Mouse (Mus musculus): Measurements from ENCODE around the gene Dok3.

Dok3 gene

DNA sequence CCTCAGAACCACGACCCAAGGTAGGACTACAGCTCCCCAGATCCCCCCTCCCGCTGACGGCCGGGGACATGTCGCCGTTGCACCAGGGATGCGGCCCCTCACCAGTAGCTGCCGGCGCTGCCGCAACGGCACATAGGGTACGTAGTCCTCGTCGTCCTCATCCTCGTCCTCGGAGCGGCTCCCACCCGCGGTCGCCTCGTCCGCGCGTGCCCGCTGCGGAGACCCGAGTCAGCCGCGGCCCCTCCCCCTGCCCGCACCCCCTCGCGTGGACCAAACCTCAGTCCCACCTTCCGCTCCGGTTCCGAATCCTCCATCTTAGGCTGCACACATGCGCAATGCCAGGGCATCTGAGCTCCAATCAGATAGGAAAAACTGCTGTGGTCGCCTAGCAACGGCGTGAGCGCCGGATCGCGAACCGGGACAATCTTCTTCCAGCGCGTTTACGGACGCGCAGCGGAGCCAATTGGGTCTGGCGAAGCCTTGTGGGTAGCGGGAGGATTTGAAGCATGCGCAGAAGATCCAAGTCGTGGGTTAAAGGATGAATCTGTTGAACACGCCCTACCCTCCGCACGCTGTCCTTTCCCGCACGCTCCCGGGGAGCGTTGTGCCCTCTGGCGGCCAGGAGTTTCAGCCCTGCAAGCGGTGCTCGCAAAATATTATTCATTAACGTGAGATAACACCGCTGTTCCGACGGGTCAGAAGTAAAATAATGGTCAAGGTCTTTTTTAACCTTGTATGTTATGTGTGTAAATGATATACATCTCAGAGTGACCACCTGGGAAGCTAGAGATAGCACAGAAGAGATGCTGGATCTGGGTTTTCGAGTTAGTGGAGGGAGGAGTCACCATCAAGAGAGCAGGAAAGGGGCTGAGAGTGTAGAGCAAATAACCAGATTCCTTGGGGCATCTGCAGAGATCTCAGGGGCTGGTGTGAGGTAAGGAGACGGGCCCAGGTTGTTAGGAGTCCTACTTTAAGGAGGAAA lies 7.4 kb upstream of the Dok3 start, which contains the start of gene Ddx41:
TSS of gene Ddx41 (minus strand) at position 465 of the 982 bp plus-strand sequence.
- peak; percentile 98 for DNase-seq

DNA sequence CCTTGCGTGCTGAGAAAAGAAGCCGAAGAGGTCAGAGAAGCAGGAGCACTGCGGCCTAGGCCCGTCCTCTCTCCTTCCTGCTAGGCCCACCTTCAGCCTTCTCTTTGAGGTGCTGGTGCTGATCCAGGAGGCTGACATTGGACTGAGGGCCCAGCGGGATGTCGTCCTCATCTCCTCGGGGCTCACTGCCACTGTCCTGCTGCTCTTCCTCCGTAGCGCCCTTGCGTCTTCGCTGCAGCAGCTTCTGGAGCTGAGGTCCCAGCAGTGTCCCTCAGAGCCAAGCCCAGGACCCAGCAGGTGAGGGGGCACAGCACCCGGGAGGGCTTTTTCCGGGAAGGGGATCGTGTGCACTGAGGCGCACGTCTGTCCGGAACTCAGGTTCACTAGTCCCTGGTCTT lies 6.7 kb upstream of the Dok3 start:
- no peak for DNase-seq

DNA sequence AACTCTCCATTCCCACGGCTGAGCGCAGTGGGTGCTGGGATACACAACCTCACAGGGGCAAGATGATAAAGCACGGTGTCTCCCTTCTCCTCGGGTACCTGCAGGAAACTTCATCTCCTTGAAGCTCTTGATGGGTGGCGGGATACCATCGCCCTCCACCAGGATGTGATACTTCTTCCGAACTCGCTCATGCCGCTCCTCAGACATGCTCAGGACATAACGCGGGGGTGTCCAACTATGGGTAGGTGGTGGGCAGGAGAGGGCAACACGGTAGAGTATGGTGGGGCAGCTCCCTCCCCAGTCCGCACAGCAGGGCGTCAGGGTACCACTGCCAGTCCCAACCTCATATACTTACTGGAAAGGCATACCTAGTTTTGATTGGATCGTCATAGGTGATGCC lies 6.1 kb upstream of the Dok3 start:
- no peak for DNase-seq

DNA sequence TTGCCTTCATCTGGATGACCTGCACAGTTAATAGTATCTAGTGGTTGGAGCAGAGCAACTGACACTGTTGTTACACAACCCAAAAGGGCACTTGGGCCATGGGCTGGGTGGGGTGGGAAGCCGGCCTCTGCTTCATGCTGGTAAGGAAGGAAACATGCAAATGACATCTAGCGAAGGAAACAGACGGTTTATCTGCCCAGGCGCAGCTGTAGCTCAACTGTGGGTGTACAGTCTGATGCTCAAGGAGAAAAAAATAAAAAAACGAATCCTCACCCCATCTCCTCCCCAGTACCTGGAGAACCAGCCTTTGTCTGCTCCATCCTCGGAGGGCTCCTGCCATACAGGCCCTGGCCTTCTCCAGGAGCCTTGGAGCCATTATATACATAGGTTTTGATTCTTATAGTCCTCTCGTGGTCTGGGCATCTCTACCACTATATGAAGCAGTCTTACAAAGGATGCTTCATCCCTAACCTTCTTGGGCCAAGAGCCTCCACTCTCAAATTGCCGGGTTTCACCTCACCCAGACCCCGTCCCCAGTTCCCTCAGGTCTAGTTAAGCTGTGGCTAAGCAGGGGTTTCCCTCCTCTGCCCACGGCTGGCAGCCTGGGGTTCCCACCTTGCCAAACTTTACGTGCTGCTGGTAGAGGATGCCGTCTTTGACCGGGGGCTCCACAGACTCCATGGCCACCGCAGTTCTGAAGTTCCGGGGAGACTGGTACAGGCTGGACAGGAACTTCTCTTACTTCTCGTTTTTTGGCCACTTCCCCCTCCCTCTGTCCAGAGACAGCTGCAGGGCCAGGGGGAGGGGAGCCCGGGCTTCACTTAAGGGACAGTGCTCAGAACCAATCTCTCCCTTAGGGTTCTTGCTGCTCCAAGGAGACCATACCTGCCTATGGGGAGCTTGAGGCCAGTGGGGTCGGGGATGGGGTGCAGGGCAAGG lies 993 bp downstream of the Dok3 start:
- DNase-seq = no peak

DNA sequence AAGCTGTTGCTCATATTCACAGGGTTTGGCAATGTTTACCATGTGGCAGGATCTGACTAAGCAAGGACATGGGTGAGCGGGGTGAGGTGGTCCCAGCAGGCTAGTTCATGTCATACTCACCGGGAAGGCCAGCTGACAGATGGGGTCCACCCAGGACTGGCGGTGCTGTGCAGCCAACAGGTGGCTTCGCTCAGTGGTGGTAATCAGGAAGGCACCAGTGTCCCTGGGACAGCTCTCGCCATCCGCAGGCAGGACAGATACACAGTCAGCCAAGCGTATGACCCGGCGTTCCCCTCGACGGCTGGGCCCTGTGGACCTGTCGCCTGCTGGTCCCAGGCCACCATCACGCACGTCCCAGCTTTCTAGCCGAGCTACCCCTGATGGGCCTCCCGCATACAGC lies 1.9 kb downstream of the Dok3 start:
- DNase-seq = no peak

DNA sequence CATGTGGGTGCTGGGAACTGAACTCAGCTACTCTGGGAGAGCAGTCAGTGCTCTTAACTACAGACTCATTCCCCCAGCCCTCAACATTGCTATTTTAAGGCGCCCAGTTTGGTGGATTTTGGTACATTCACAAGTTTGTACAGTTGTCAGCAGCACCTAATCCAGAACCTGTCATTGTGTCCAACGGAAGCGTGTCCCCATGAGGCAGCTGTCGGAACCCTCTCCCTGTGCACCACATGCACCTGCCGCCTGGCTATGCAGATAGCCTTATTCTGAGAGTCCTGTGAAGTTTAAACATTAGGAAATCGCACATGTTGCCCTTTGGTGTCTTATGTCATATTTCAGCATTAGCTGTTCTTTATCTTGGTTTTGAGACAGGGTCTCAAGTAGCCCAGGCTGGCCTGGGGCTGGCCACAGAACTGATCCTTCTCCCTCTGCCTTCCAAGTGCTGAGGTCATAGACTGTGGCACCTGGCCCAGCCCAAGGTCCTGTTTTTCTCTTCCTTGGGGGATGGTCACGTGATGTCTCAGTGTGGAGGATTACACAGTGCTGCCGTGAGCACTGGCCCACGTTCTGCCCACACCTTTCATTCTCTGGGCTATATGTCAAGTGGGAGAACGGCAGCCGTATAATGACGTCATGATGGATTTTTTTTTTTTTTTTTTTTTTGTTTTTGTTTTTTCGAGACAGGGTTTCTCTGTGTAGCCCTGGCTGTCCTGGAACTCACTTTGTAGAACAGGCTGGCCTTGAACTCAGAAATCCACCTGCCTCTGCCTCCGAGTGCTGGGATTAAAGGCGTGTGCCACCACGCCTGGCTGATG lies 3.2 kb downstream of the Dok3 start:
- no peak for DNase-seq

DNA sequence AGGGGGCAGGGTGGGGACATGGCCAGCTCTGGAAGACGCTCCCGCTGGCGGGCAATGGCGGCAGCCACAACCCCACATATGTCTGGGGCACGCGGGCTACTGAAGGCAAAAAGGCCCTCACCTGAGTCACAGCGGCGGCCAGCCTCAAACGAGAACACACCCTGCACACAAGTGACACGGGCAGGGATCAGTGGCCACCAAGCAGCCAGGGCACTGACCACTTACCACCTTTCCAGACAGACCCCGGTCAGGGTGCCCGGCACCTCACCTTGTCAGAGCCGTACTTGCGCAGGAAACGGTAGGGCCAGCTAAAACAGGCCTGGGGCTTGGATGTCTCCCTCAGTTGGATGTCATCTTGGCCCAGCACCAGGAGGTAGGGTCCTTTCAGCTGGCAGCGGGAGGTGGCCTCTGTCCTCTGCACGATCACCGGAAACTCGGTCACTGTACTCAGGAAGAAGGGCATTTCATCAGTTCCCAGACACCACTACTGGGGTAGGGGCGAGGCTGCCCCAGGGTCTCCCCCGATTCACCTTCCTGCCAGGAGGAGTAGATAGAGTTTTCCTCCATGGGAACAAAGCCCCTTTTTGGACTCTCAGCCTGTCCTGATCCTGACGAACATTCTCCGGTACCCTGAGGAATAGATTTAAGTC lies 5.0 kb downstream of the Dok3 start:
- DNase-seq = no peak

DNA sequence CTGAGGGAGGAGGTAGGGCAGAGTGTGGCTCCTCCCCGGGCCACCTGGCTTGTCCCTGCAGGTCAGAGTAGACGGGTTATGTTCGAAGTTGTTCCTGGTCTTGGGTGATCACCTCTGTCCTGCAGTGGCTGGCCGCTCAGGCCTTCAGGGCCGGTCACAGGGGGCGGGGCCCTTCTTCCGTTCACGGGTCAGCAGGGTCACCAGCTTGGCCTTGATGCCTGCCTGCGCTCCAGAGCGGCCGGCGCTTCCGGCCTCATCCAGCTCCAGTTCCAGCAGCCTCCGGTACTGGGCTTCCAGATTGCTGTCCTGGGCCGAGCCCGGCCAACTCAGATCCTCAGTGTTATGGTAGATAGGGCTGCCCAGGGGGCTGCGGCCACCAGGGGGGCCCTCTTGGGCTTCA lies 5.8 kb downstream of the Dok3 start:
- DNase-seq = no peak

DNA sequence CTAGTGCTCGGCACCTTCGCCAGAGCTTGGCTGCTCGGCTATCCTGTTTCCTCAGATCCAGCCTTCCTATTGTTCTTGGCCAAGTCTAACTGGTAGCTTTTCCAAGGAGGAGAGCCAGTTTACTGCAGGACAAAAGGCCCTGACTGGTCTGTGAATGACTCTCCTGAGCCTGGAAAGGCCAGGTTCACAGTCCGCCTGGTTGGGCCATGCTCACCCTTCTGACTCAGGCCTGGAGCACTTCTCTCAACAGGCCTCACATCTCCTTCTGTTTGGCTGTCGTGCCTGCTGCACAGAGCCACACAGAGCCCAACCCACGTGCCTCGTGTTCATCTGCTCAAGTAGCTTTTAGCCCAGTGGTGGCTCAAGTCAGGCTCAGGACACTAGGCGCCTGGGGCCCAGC lies 6.4 kb downstream of the Dok3 start:
- DNase-seq = no peak

DNA sequence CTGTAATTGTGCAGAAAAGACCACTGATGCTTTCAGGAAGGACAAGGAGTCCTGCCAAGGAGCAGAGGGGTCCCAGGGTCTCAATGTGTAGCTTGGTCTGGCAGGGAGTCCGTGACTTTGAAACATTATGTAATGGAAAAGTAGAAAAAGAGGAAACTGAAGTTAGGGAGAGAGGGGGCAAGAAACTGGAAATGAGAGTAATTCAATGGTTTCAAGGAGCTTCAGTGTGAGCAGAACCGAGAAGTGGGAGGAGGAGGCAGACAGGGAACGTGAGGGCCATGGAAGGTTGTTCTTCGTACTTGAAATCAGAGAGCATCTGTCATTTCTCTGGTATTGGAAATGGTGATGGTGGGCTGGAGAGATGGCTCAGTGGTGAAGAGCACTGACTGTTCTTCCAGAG lies 9.5 kb downstream of the Dok3 start:
- DNase-seq = no peak

DNA sequence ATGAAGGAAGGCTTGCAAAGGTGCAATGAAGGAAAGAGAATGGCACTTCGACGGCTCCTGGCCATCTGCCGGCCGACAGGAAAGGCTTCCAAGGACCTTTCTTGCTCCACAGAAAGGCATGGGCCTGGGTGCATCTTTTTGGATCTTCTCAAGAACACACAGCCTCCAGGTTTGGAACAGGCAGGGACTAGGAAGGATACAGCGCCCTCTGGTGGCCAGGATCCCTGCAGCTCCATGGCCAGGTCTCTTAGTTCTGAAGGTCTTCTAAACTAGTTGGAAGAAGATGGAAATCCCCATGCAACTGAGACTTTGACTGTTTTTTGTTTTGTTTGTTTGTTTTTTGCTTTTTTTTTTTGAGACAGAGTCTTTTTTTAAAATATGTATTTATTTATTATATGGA lies 12.1 kb downstream of the Dok3 start:
- DNase-seq = peak; percentile 94

DNA sequence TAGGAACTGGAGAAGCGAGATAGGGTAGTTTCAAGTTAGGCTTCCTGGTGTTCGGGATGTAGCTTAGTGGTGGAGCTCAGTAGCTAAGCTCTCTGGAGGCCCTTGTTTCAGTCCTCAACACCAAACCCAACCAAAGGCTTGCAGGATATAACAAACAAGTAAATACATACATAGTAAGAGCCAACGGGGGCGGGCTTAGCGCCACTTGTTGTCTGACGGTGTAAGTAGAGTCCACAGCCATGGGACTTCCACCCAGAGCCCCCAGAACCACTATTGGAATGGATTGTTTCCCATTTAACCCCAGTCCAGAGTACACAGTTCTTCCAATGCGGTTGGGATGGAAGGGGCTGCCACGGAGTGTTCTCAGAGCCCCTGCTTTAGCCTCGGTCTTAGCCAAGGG lies 15.3 kb downstream of the Dok3 start:
- DNase-seq = no peak

DNA sequence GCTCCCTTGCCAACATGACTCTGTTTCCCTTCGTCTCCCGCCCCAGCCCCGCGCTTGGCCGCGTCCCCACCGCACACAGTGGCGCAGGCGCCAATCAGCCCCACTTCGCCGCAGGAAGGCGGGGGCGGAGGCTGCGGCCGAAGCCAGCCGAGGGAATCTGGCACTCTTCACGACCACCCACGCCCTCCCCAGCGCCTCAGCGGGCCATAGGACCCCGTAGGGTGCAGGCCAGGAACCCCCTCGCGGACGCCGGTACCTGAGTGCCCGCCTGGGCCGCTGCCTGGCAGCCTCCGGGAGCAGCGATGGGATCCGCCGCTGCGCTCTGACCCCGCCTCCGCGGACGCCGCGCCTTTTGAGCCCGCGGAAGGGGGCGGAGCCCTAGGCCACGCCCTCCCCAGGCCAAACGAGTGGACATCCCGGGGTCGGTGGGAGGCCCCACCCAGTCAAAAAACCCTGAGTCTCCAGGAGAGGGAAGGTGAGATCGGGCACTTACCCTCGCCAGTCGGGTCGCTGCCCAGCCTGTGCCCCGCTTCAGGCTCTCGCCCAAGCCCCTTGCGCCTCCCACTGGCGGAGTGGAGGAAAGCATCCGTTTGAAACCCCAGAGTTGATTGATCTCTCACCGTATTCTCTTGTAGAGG lies 15.9 kb downstream of the Dok3 start, which contains the start of gene Pdlim7:
TSS of gene Pdlim7 (minus strand) at position 566 of the 638 bp plus-strand sequence.
- DNase-seq = peak; percentile 90

DNA sequence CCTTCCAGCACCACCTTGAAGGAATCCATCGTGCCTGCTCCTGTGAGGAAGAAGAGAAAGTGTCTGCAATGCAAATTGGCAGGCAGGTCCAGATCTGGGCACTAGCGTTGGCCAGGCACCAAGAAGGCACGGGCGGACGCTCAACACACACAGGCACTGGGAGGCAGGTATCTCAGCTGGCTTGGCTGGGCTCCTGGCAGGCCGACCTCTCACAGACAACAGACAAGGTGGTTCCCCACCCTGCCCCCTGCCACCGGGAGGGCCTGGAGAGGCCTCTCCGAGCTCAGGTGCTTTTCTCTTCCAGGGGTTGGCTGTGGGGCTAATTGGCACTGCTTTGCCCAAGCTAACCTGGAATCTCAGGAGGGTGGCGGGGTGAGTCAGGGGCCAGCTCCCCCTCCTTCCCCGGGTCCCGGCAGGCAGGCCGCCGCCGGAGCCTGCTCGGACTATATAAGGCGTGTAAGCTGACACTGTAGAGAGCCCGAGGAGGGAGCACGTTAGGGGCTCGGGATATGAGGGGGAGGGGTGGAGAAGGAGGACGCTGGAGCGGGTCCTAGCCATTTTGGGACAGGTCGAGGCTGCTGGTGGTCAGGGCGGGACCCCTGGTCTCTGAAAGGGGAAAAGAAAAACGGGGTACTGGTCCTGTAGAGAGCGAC lies 16.6 kb downstream of the Dok3 start:
- DNase-seq = peak; percentile 49

DNA sequence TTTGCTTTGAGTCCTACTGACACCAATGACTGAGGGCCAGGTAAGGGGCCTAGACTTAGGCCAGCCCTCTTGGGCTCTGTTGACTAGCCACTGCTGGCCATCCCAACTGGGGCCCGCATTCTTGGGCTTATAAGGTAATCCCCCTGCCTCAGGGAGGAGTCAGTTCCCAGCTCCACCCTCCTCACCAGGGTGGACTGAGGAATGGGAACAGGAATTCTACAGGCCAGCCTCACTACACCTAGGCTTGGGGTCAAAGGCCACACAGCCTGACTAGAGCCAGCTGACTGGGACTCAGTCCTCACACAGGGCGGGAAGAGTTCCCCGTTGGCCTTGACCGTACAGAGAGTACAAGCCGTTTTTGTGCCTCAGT lies 17.6 kb downstream of the Dok3 start:
- no peak for DNase-seq

DNA sequence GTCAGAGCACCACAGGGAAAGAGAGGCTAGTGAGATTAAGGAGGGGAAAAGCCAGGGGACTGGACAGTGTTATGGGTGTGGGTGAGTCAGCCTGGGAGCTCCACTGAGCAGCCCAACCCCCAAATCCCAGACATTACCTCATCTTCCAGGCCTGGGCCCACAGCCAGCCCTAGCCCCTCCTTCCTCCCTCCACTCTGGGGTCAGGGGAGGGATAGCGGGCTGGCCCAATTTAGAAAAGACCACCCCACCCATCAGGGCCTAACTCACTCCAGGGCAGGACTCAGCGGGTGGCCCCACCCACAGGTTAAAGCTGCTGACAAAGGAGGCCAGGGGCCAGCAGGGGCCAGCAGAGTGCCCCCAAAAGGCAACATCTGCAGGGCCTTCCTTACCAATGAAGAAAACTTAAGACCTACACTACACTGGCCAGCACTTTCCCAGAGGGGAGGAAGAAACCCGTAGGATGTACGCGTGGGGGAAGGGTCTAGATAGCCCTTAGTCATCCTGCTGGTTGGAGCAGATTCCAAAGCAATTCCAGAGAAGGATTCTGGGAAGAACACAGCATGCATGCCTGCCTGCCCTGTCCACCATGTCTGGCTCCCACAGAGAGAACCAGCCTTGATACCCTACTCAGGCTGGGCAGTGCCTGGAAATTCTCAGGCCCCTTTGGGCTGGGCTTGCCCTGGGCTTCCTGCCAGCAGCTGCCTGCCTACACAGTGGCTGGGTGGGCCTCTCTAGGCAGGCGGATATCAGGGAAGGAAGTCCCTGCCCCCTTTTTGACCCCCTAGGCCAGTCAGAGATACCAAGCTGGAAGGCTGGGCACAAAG lies 18.2 kb downstream of the Dok3 start:
- DNase-seq = peak; percentile 89

DNA sequence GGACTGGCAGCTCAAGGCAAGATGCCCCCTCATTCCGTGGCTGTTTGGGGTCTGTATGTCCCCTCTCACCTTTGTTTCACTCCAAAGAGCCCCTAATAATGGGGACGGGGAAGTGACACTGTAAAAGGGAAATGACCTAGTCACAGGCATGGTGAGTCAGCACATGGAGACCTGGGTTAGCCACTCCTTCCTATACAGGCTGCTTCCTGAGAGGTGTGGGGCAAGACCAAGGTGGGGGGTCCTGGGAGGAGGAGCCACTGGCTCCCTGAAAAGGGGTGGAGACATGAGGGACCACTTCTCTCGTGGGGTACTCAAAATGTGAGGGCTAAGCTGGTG lies 18.8 kb downstream of the Dok3 start:
- DNase-seq = no peak

DNA sequence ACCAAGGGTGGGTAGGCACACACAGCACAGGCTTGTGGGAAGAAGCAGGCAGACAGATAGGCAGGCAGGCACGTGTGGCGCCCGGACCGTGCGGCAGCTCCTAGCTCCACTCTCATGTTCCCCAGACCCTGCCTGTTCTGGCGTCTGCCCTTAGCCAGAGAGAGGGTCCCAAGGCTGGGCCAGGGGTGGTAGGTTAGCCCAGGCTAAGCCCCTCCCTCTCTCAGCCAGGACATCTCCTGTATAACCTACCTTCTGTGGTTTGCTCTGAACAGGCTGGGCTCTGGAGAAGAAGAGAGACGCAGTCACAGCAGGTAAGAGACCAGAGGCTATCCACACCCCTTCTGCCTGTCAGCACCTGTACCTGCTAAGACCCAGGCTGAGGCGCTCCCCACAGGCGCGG lies 20.6 kb downstream of the Dok3 start:
- no peak for DNase-seq

DNA sequence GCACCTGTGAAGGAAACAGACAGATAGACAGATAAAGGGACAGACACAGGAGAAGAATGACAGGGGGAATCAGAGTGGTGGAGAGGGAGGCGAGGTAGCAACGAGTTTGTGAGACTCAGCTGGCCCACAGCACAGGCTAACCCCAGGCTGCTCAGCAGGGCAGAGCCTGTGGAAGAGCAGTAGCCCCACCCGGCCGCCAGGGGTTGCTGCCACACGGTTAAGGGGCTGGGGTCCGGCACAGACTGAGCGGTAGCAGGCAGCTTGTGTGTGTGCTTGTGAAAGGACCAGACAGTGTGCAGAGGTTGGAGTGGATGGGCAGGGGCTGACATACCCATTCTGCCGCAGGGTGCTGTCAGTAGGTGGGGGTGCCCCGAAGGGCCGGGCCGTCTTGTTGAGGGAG lies 21.2 kb downstream of the Dok3 start:
- DNase-seq = no peak

DNA sequence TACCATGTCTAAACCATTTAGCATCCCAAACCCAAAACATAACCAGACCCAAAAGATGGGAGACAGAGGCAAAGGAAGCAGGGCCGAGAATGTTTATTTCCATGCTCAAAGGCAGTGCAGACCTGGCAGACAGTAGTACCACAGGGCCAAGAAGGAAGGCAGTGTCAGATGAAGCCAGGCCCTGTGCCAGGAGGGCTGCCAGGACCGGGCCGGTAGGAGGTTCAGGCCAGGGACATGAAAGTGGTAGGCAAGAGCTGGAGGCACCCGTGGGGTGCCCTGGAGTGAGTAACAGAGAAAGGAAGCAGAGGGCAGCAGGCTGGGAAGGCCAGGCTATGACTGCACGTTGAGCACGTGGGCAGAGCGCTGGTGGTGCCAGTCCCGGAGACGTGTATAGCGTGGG lies 22.4 kb downstream of the Dok3 start:
- no peak for DNase-seq

Data from lung, postnatal 14 days (tissue).